In genomic region chr7:127931351-127932135, GRCm38 (mm10) we compare ENCODE assay signal across 7 mouse cellular contexts. TPM values are rescaled to one million over a fixed set of nuclear protein-coding genes. Genes with fewer than 3 reads are reported as not detected.
DNase-seq lines count a peak whose midpoint lies in the region; ATAC-seq and TF ChIP-seq lines count a peak whose summit lies in the region.

No protein-coding gene starts in this region.

- TF ChIP-seq CTCF in E14TG2a.4 (conservative IDR thresholded peaks at IDR 0.05; ENCODE audit: low read length): no peak
- no peak for TF ChIP-seq CTCF in liver, embryonic 14.5 days (IDR thresholded peaks at IDR 0.05; ENCODE audit: low read depth)

- H3K27me3 ChIP-seq in E14TG2a.4 (ENCODE audit: insufficient read depth, low read length): peaks cover 2% of the 10 kb centered on the region; the same call in 1 of the 2 replicates
- H3K27me3 ChIP-seq in liver, embryonic 14.5 days (ENCODE audit: control insufficient read depth, insufficient read depth, low read length): no peaks in the 10 kb centered on the region

- peaks cover 88% of the 10 kb centered on the region for H3K4me1 ChIP-seq in E14TG2a.4 (replicated peaks; ENCODE audit: low read depth, low read length)
- H3K4me1 ChIP-seq in liver, embryonic 14.5 days (replicated peaks; ENCODE audit: control insufficient read depth in 2 of 2, insufficient read depth in 2 of 2, low read length in 1 of 2): peaks cover 6 to 16% of the 10 kb centered on the region in 2 experiments; a peak in 3 of 4 replicates

- H3K36me3 ChIP-seq in E14TG2a.4 (ENCODE audit: insufficient read depth, low read length): peaks cover 14% of the 10 kb centered on the region
- H3K36me3 ChIP-seq in liver, embryonic 14.5 days (replicated peaks; ENCODE audit: control insufficient read depth, insufficient read depth, low read depth): no peaks in the 10 kb centered on the region

- H3K27ac ChIP-seq in liver, embryonic 14.5 days: no peak overlapping the region

- ATAC-seq in liver, embryonic 14.5 days (ENCODE audit: insufficient read depth): no peak

- 57% methylated on average over 13 of the region's 13 CpGs for WGBS in liver, embryonic 14.5 days (ENCODE audit: insufficient replicate concordance)

- H3K4me2 ChIP-seq in liver, embryonic 14.5 days (ENCODE audit: low read depth): peak overlapping the region; percentile 7; the same call in 1 of the 2 replicates

- intact Hi-C loops in heart, postnatal 14 days (cut with DNase I): no loop called here

- peaks cover 6% of the 10 kb centered on the region; the same call in 1 of the 2 replicates for H3K9me3 ChIP-seq in E14TG2a.4 (ENCODE audit: low read length)
- H3K9me3 ChIP-seq in liver, embryonic 14.5 days (ENCODE audit: control insufficient read depth, low read length): no peaks in the 10 kb centered on the region

- no peak for TF ChIP-seq EP300 in liver, embryonic 14.5 days (IDR thresholded peaks at IDR 0.05; ENCODE audit: low read depth)

- no peak overlapping the region for H3K9ac ChIP-seq in liver, embryonic 14.5 days (replicated peaks)

- peak overlapping the region; percentile 94 for H3K4me3 ChIP-seq in E14TG2a.4 (replicated peaks; ENCODE audit: low read length)
- H3K4me3 ChIP-seq in liver, embryonic 14.5 days (ENCODE audit: insufficient read depth in 1 of 2, low read depth in 2 of 2, low read length in 2 of 2): no peak overlapping the region

- peak; percentile 86 for DNase-seq in R1 (ENCODE audit: low read depth, low spot score)
- peak; percentile 44 to 46 for DNase-seq in heart, postnatal 14 days
- no peak for DNase-seq in liver, embryonic 14.5 days (ENCODE audit: low read depth in 3 of 3, low spot score in 3 of 3)
- DNase-seq in gastrocnemius, adult 18-20 months (ENCODE audit: low spot score): no peak
- DNase-seq in thymus, postnatal 10 days (ENCODE audit: low spot score in 2 of 2): no peak
- DNase-seq in left cerebral cortex, adult 9 months (ENCODE audit: low spot score in 2 of 2): no peak

RNA-seq across cellular contexts. Expression of gene Prss8, which starts 1.6 kb away (rescaled TPM):
- total RNA-seq in heart, postnatal 14 days (2021): under 1 TPM in 1 of 2 experiments, not detected in 1; 0.24 TPM
- 8.3 and 12.6 TPM in 2 replicates for polyA plus RNA-seq in liver, embryonic 14.5 days (2012; rRNA removed)
- 9.8 and 10.3 TPM in 2 replicates for polyA plus RNA-seq in liver, embryonic 14.5 days (2014; fragmentation: Nextera tagmentation; extraction: Ambion mirVana)
- total RNA-seq in gastrocnemius, adult 18-20 months (2021): not detected

RNA-seq across cellular contexts. Expression of gene Prss36, which starts 15.0 kb away (rescaled TPM):
- total RNA-seq in heart, postnatal 14 days (2021): 1 to 10 TPM; 6.4 to 6.7 TPM
- polyA plus RNA-seq in liver, embryonic 14.5 days (2012; rRNA removed): 2.0 and 2.3 TPM in 2 replicates
- 3.0 TPM in 2 replicates for polyA plus RNA-seq in liver, embryonic 14.5 days (2014; fragmentation: Nextera tagmentation; extraction: Ambion mirVana)
- total RNA-seq in gastrocnemius, adult 18-20 months (2021): 1 to 10 TPM; 6.1 to 7.1 TPM

RNA-seq across cellular contexts. Expression of gene Kat8, which starts 19.2 kb away (rescaled TPM):
- total RNA-seq in heart, postnatal 14 days (2021): 10 to 100 TPM; 13.5 TPM
- 9.6 and 13.7 TPM in 2 replicates for polyA plus RNA-seq in liver, embryonic 14.5 days (2012; rRNA removed)
- 15.7 and 17.6 TPM in 2 replicates for polyA plus RNA-seq in liver, embryonic 14.5 days (2014; fragmentation: Nextera tagmentation; extraction: Ambion mirVana)
- total RNA-seq in gastrocnemius, adult 18-20 months (2021): 10 to 100 TPM; 23.1 to 24.7 TPM

RNA-seq across cellular contexts. Expression of gene Bckdk, which starts 27.7 kb away (rescaled TPM):
- total RNA-seq in heart, postnatal 14 days (2021): 10 to 100 TPM; 85.7 to 86.8 TPM
- polyA plus RNA-seq in liver, embryonic 14.5 days (2012; rRNA removed): 28.0 and 29.7 TPM in 2 replicates
- polyA plus RNA-seq in liver, embryonic 14.5 days (2014; fragmentation: Nextera tagmentation; extraction: Ambion mirVana): 68.3 and 76.0 TPM in 2 replicates
- total RNA-seq in gastrocnemius, adult 18-20 months (2021): 100 to 1,000 TPM; 169 to 173 TPM

RNA-seq across cellular contexts. Expression of gene Fus, which starts 35.7 kb away (rescaled TPM):
- total RNA-seq in heart, postnatal 14 days (2021): 100 to 1,000 TPM; 169 to 184 TPM
- 169 and 278 TPM in 2 replicates for polyA plus RNA-seq in liver, embryonic 14.5 days (2012; rRNA removed)
- polyA plus RNA-seq in liver, embryonic 14.5 days (2014; fragmentation: Nextera tagmentation; extraction: Ambion mirVana): 15.8 and 17.1 TPM in 2 replicates
- 10 to 100 TPM; 83.3 to 92.1 TPM for total RNA-seq in gastrocnemius, adult 18-20 months (2021)

Comparison
In these comparisons a context has a peak if more than half of its experiments do, and no peak if none do; other contexts are left out.
1. DNase-seq: peak in R1 (single experiment) and heart, postnatal 14 days (2 of 2); none in liver, embryonic 14.5 days (0 of 3), gastrocnemius, adult 18-20 months (single experiment), thymus, postnatal 10 days (0 of 2) and left cerebral cortex, adult 9 months (0 of 2).